Mouse (Mus musculus) embryonic facial prominence, embryonic 11.5 days (tissue): ENCODE results near the gene Tradd. TPM values are rescaled to one million over a fixed set of nuclear protein-coding genes. Genes with fewer than 3 reads are reported as not detected.
"Not testable (repeated sequence)": the region's sequence is repeated elsewhere in the genome, so short reads cannot be mapped to it uniquely, and the experiment has no call there.

Experiments used
- ATAC-seq: fragments of 200-750 bp; cut with Nextera tagmentation; replicated peaks from 2 replicates; pipeline ENCODE4 v1.8.0; 2017; ENCODE audit warnings: low read depth; ENCODE audit not compliant: insufficient number of reproducible peaks, low FRiP score, low TSS enrichment
- DNase-seq: peaks from one replicate; pipeline ENCODE4 v3.0.0-alpha.2; 2015; ENCODE audit warnings: low spot score
- H3K27ac ChIP-seq: fragments of 300-500 bp; sonication (generic); replicated peaks from 2 replicates; pipeline ENCODE4 v1.5.1; 2014; ENCODE audit warnings: mild to moderate bottlenecking, low read depth, low read length, control low read depth
- H3K27me3 ChIP-seq: fragments of 300-500 bp; sonication (generic); 2 replicates; pipeline ENCODE4 v1.6.1; 2014; ENCODE audit warnings: mild to moderate bottlenecking, low read length, moderate library complexity, mixed read lengths; ENCODE audit not compliant: control insufficient read depth, insufficient read depth
- H3K36me3 ChIP-seq: fragments of 300-500 bp; sonication (generic); replicated peaks from 2 replicates; pipeline ENCODE4 v1.6.1; 2014; ENCODE audit warnings: low read depth, mild to moderate bottlenecking, low read length, moderate library complexity, mixed read lengths; ENCODE audit not compliant: control insufficient read depth, insufficient read depth
- H3K4me1 ChIP-seq: fragments of 300-500 bp; sonication (generic); 2 replicates; pipeline ENCODE4 v1.6.1; 2014; ENCODE audit warnings: low read length, mixed read lengths; ENCODE audit not compliant: control insufficient read depth, insufficient read depth
- H3K4me2 ChIP-seq: fragments of 300-500 bp; sonication (generic); 2 replicates; pipeline ENCODE4 v1.6.1; 2014; ENCODE audit warnings: low read depth, mild to moderate bottlenecking, control low read depth, low read length, moderate library complexity
- H3K4me3 ChIP-seq: fragments of 300-500 bp; sonication (generic); 2 replicates; pipeline ENCODE4 v1.5.1; 2014; ENCODE audit warnings: low read depth, low read length, control low read depth
- H3K9ac ChIP-seq: fragments of 300-500 bp; sonication (generic); replicated peaks from 2 replicates; pipeline ENCODE4 v1.6.1; 2014; ENCODE audit warnings: mild to moderate bottlenecking, control low read depth, low read length
- H3K9me3 ChIP-seq: fragments of 300-500 bp; sonication (generic); replicated peaks from 2 replicates; pipeline ENCODE4 v1.6.1; 2016; ENCODE audit warnings: mild to moderate bottlenecking, low read length, inconsistent platforms, mixed read lengths; ENCODE audit not compliant: control insufficient read depth
- WGBS: fragments of 180-500 bp; shearing (Covaris S2); extraction: QIAGEN DNeasy Blood & Tissue Kit; methylation state at CpG from one replicate; pipeline ENCODE4 v1.1.7; 2014; 5-methylcytosine and 5-hydroxymethylcytosine counted together
- polyA plus RNA-seq: library from polyadenylated mRNA; unstranded; fragments of >200 nt; fragmentation: Nextera tagmentation; extraction: Ambion mirVana; gene quantifications from 2 replicates; pipeline ENCODE4 v1.2.1, GENCODE M21; 2014

Gene Tradd
- polyA plus RNA-seq, 1 experiment from 2014 or later: 14.0 TPM

GRCm38 (mm10) chr8:105233126-105233935, 31.1 kb downstream of the Tradd start:
- H3K36me3 ChIP-seq: no peaks in the 10 kb centered on the region; the same call in 1 of the 2 replicates
- ATAC-seq: no peak
- H3K27ac ChIP-seq: no peak overlapping the region
- no peaks in the 10 kb centered on the region for H3K9me3 ChIP-seq
- H3K4me2 ChIP-seq: no peak overlapping the region
- H3K27me3 ChIP-seq: no peaks in the 10 kb centered on the region
- no peak for DNase-seq
- no peaks in the 10 kb centered on the region for H3K4me1 ChIP-seq
- H3K4me3 ChIP-seq: no peak overlapping the region
- 55% methylated on average over 1 of the region's 1 CpGs for WGBS
- H3K9ac ChIP-seq: no peak overlapping the region

- not testable (repeated sequence) for ATAC-seq, H3K27me3 ChIP-seq
These were observed 32.1 kb downstream of the Tradd start for GRCm38 (mm10) chr8:105232321-105232693.

DNA sequence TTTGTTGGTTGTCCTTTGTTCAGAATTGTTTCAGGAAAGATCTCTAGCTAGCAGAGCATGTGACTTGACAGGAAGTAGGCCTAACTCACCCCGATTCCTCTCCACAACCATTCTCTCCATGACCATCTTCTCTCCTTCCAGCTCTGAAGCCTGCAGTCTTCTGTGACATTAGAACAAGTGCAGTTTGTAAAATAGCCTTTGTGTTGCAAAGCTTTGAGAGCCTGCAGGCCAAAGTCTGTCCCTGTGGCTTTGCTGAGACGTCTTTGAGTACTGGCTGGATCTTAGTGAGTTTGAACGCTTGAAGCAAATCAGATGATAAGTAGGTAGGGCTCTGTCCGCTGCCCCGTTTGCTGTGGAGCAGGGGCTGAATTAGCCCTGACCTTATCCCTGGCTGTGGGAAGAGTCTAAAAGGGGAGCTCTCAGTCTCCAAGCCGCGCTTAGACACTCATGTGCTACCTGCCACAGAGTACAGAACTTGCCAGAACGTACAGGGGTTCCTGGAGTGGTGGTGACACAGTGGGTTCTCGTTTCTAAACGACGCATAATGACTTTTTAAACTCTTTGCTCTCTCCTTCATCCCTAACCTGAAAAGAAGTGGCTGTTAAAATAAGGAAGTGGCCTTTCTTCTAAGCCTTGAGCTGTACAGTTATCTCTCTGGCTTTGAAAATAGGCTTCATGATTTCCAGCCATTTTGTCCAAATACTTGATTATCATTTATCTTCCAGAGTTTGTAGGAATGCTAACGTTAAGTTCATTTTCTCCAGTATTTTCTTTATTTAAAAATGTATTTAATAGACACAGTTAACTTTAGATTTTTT, 32.7 kb downstream of the Tradd start:
- Histone ChIP-seq H3K4me2 (no peak overlapping the region), H3K9ac (no peak overlapping the region), H3K9me3 (no peaks in the 10 kb centered on the region), H3K36me3 (no peaks in the 10 kb centered on the region), H3K27me3 (no peaks in the 10 kb centered on the region), H3K4me1 (no peaks in the 10 kb centered on the region), H3K27ac (no peak overlapping the region), H3K4me3 (no peak overlapping the region)
- 80% methylated on average over 12 of the region's 12 CpGs for WGBS
- DNase-seq (no peak), ATAC-seq (no peak)

More at GRCm38 (mm10) chr8:105232321-105232693, 32.1 kb downstream of the Tradd start:
- not testable (repeated sequence) for H3K4me3 ChIP-seq, H3K27ac ChIP-seq, H3K9me3 ChIP-seq, H3K9ac ChIP-seq, H3K4me1 ChIP-seq, H3K36me3 ChIP-seq, DNase-seq, H3K4me2 ChIP-seq
- WGBS: 87% methylated on average over 4 of the region's 4 CpGs

GRCm38 (mm10) chr8:105225917-105226316, 38.5 kb downstream of the Tradd start:
- Histone ChIP-seq H3K4me3 (peak overlapping the region; percentile 87), H3K27ac (no peak overlapping the region), H3K36me3 (no peaks in the 10 kb centered on the region), H3K9me3 (no peaks in the 10 kb centered on the region), H3K4me1 (0 out of 2 replicates have a peak, but pooled peaks cover 4% of the 10 kb centered on the region), H3K9ac (peak overlapping the region; percentile 73), H3K4me2 (peak overlapping the region; percentile 57), H3K27me3 (no peaks in the 10 kb centered on the region)
- DNase-seq (no peak), ATAC-seq (no peak)
- 27% methylated on average over 6 of the region's 6 CpGs for WGBS

DNA sequence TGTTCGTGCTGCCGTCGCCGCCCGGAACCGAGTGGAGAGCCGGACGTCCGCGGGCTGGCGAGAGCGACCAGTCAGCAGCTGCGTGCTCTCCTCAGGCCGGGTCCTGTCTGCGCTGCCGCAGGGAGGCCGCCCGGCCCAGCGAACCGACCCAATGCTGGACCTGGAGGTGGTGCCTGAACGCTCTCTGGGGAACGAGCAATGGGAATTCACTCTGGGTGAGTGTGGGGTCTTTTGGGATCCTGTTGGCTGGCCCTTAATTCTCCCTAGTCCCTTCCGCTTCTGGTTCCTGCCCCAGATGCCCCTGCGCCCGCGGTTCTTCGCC, 39.2 kb downstream of the Tradd start:
- Histone ChIP-seq H3K27ac (0 out of 2 replicates have a peak overlapping the region, but pooled peaks have one; percentile 32), H3K27me3 (no peaks in the 10 kb centered on the region), H3K36me3 (no peaks in the 10 kb centered on the region), H3K4me3 (peak overlapping the region; percentile 87), H3K4me2 (peak overlapping the region; percentile 57), H3K9ac (peak overlapping the region; percentile 73), H3K4me1 (0 out of 2 replicates have a peak, but pooled peaks cover 4% of the 10 kb centered on the region), H3K9me3 (no peaks in the 10 kb centered on the region)
- DNase-seq: no peak
- WGBS: 0% methylated on average over 27 of the region's 27 CpGs
- ATAC-seq: no peak

DNA sequence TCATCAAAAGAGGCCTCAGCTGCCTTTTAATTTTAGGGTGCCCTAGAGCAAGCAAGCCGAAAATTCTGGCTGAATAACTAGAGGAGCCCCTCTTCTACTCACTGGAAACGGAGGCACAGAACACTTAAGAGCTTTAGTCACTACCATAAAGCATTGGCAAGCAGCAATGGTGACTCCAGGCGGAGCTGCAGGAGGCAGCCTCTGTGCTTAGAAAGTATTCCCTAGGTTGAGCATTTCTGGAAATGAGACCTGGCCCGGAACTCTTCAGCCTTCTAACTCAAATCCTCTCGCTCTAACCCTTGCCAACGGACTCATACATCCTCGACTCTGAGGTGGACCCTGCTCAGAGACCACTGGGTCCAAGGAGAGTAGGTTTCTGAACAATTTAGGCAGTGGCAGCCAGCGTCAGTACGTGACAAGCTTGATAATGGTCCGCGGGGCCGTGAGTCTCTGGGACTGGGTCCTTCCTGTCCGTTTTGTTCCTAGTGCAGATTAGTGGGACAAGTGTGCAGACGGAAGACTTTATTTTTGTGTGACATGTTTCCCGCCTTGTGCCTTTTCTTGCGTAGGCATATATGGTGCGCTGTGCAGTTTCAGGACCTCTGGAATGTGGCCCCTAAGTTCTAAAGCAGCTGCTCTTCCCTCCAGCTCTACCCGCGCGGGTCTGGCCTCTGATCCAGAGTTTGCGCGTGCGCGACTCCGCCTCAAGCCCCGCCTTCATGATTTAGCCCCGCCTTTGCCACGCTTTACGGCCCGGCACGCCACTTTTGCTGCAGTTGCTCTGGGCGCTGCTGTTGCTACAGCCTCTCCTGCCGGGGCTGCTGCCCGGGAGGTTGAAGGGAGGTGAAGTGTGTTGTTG, 39.8 kb downstream of the Tradd start, which contains the start of gene D230025D16Rik:
Gene D230025D16Rik (plus strand): TSS at position 733 of the 859 bp plus-strand sequence.
- Histone ChIP-seq H3K4me1 (0 out of 2 replicates have a peak, but pooled peaks cover 4% of the 10 kb centered on the region), H3K9ac (peak within 1 kb of the TSS; percentile 73), H3K9me3 (no peaks in the 10 kb centered on the region), H3K4me2 (peak within 1 kb of the TSS; percentile 57), H3K27ac (0 out of 2 replicates have a peak within 1 kb of the TSS, but pooled peaks have one; percentile 32), H3K27me3 (no peaks in the 10 kb centered on the region), H3K36me3 (no peaks in the 10 kb centered on the region), H3K4me3 (peak within 1 kb of the TSS; percentile 87)
- ATAC-seq (peak; percentile 95), DNase-seq (peak; percentile 97)
- WGBS: 3% methylated on average over 34 of the region's 34 CpGs

DNA sequence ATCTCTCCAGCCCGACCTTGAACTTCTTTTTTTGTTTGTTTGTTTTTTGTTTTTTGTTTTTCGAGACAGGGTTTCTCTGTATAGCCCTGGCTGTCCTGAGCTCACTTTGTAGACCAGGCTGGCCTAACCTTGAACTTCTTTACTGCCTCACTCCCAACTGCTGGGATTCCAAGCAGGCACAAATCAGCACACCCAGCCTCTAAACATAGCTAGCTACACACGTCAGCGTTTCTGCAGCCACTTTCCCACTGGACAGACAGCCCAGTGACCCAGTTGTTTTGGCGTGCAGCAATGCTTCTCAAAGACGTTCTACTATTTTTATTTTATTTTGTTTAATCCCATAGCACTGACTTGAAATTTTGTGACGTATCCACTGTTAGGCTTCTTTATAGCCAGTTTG, 40.6 kb downstream of the Tradd start:
- DNase-seq (no peak), ATAC-seq (no peak)
- Histone ChIP-seq H3K9me3 (no peaks in the 10 kb centered on the region), H3K36me3 (no peaks in the 10 kb centered on the region), H3K4me3 (no peak overlapping the region), H3K27me3 (no peaks in the 10 kb centered on the region), H3K4me1 (0 out of 2 replicates have a peak, but pooled peaks cover 4% of the 10 kb centered on the region), H3K27ac (no peak overlapping the region), H3K4me2 (no peak overlapping the region), H3K9ac (no peak overlapping the region)
- 79% methylated on average over 7 of the region's 7 CpGs for WGBS
